Mouse (Mus musculus) naive thymus-derived CD4-positive, alpha-beta T cell, adult 5 months (primary cell): ENCODE results near the gene A2m. TPM values are rescaled to one million over a fixed set of nuclear protein-coding genes. Genes with fewer than 3 reads are reported as not detected.

ENCODE experiments used
- polyA plus RNA-seq: library from polyadenylated mRNA; unstranded; fragments of 100-300 nt; shearing (Covaris generic); gene quantifications from one replicate; pipeline ENCODE4 v1.2.1, GENCODE M21; 2017

A2m gene
- polyA plus RNA-seq, result not detected

DNA sequence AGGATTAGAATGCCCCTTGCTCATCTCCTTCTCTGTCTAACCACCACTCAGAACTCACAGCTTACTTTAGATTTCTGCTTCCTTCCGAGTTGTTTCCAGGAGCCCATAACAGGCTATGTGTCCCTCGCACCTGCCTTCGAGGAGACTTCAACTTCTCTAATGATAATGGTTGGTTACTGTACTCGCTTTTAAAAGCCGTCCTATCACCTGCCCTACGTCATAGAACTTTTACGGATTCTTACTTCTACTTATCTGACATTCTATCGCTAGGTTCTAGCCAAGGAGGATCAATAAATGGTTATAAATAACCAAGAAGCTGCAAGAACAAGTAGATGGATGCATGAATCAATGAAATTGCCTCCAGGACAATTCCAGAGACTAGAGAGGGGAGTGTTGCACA is at the start of gene A2m:
A2m (plus strand) TSS at position 301 of the 400 bp plus-strand sequence.

Other genes starting within 250 kb of the A2m start
- not detected for gene Iqsec3, start 161.7 kb upstream of the A2m start, polyA plus RNA-seq
- gene Gm7298, start 97.6 kb downstream of the A2m start, polyA plus RNA-seq, result not detected
- gene Mug1, start 203.2 kb downstream of the A2m start, polyA plus RNA-seq, result 0.10 TPM